Mouse (Mus musculus) midbrain, embryonic 11.5 days (tissue): ENCODE measurements at regions not wholly inside any gene's neighbourhood (a gene's known extent, or its start where the extent isn't known, plus 50 kb on each side); places are given as distances from the start of the nearest gene placed in this dataset.
A peak's percentile ranks its signal among the peaks of the same experiment; 100 is the strongest.

Experiments used
- ATAC-seq: fragments of 200-750 bp; cut with Nextera tagmentation; 2 replicates; pipeline ENCODE4 v1.8.0; 2017; ENCODE audit warnings: moderate TSS enrichment, moderate library complexity; ENCODE audit not compliant: low FRiP score
- DNase-seq: peaks from one replicate; pipeline ENCODE4 v3.0.0; 2015; ENCODE audit warnings: low spot score; ENCODE audit errors: missing footprints
- H3K27ac ChIP-seq: fragments of 300-500 bp; sonication (generic); 2 replicates; pipeline ENCODE4 v1.5.1; 2014; ENCODE audit warnings: low read depth, low read length
- H3K27me3 ChIP-seq: fragments of 300-500 bp; sonication (generic); 2 replicates; pipeline ENCODE4 v1.6.1; 2014; ENCODE audit warnings: mild to moderate bottlenecking, low read length, moderate library complexity, mixed read lengths; ENCODE audit not compliant: control insufficient read depth, insufficient read depth
- H3K36me3 ChIP-seq: fragments of 300-500 bp; sonication (generic); 2 replicates; pipeline ENCODE4 v1.6.1; 2014; ENCODE audit warnings: mild to moderate bottlenecking, low read length, moderate library complexity, mixed read lengths; ENCODE audit not compliant: control insufficient read depth, insufficient read depth
- H3K4me1 ChIP-seq: fragments of 300-500 bp; sonication (generic); 2 replicates; pipeline ENCODE4 v1.6.1; 2014; ENCODE audit warnings: low read length; ENCODE audit not compliant: control insufficient read depth, insufficient read depth
- H3K4me2 ChIP-seq: fragments of 300-500 bp; sonication (generic); 2 replicates; pipeline ENCODE4 v1.6.1; 2014; ENCODE audit warnings: mild to moderate bottlenecking, moderate library complexity
- H3K4me3 ChIP-seq: fragments of 300-500 bp; sonication (generic); 2 replicates; pipeline ENCODE4 v1.5.1; 2014; ENCODE audit warnings: low read depth, low read length
- H3K9ac ChIP-seq: fragments of 300-500 bp; sonication (generic); 2 replicates; pipeline ENCODE4 v1.6.1; 2014; ENCODE audit warnings: low read length
- H3K9me3 ChIP-seq: fragments of 300-500 bp; sonication (generic); 2 replicates; pipeline ENCODE4 v1.6.1; 2016; ENCODE audit warnings: low read length; ENCODE audit not compliant: control insufficient read depth
- WGBS: fragments of 180-500 bp; shearing (Covaris S2); extraction: QIAGEN DNeasy Blood & Tissue Kit; methylation state at CpG from one replicate; pipeline ENCODE4 v1.1.7; 2014; 5-methylcytosine and 5-hydroxymethylcytosine counted together

DNA sequence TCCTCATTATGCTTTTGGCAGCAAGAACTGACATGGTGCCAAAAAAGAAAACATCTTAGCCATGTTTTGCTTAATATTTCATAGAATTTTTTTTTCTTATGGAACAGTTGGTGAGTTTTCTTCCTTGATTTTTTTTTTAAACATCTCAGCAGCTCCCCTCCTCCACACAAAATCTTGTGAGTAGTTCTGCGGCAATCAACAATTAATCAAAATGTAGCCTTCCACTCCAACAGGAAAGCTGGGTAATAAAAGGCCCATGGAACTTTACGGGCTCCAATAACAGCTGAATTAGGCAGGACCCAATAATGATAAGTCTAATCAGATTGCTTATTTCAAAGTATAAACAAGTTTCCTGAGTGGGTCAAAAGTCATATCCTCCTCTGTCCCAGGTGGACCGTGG is 324.7 kb downstream of the Epha4 start:
- DNase-seq (peak; percentile 61), ATAC-seq (no peak)
- no peak overlapping the region for H3K9ac ChIP-seq
- 90% methylated on average over 3 of the region's 3 CpGs for WGBS
- no peak overlapping the region for H3K4me2 ChIP-seq
- H3K4me3 ChIP-seq: no peak overlapping the region
- H3K27me3 ChIP-seq: no peaks in the 10 kb centered on the region
- H3K27ac ChIP-seq: no peak overlapping the region
- no peaks in the 10 kb centered on the region for H3K36me3 ChIP-seq
- no peaks in the 10 kb centered on the region for H3K4me1 ChIP-seq
- H3K9me3 ChIP-seq: no peaks in the 10 kb centered on the region

DNA sequence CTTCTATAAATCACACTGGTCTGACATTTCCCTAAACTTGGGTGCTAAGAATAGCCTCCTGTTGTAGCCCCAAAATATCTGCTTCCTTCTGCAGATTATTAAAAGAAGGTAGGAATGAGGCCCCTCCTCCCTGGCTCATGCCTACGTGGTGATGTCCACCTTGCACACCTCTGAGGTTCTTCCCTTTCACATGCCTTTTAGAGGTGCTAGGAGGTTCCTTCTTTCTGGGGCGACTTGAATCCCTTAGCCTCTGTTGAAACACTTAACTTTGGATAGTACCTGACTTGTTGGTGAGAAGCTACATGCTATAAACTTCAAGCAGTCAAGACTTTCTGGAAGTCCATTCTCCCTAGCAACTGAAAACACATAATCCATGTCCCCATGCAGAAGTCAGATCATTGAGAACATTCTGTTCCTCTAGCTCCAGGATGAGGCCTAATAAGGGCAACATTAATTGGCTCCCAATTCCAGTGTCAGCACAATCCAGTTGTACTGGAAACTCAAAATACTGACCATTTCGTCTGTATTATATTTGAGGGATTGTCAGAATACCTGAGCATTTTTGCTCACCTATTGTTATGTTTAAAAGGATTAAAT is 313.5 kb downstream of the Epha4 start:
- Histone ChIP-seq H3K4me2 (no peak overlapping the region), H3K4me3 (no peak overlapping the region), H3K27ac (no peak overlapping the region), H3K27me3 (no peaks in the 10 kb centered on the region), H3K4me1 (no peaks in the 10 kb centered on the region), H3K9me3 (no peaks in the 10 kb centered on the region; the same call in 1 of the 2 replicates), H3K36me3 (no peaks in the 10 kb centered on the region), H3K9ac (no peak overlapping the region)
- DNase-seq: no peak
- no peak for ATAC-seq
- WGBS: 86% methylated on average over 3 of the region's 3 CpGs

- no peak overlapping the region for H3K27ac ChIP-seq
- WGBS: 90% methylated on average over 4 of the region's 4 CpGs
- ATAC-seq: no peak
Observed at GRCm38 (mm10) chr1:77202948-77203347, 311.9 kb downstream of the Epha4 start.

GRCm38 (mm10) chr1:77206535-77206934 is 308.4 kb downstream of the Epha4 start:
- Histone ChIP-seq H3K9ac (no peak overlapping the region), H3K27me3 (no peaks in the 10 kb centered on the region), H3K4me2 (no peak overlapping the region), H3K4me1 (no peaks in the 10 kb centered on the region), H3K4me3 (no peak overlapping the region), H3K36me3 (no peaks in the 10 kb centered on the region), H3K27ac (no peak overlapping the region), H3K9me3 (no peaks in the 10 kb centered on the region)
- no peak for ATAC-seq
- 47% methylated on average over 1 of the region's 1 CpGs for WGBS
- no peak for DNase-seq

More at GRCm38 (mm10) chr1:77202948-77203347, 311.9 kb downstream of the Epha4 start:
- no peak overlapping the region for H3K4me2 ChIP-seq
- no peak overlapping the region for H3K9ac ChIP-seq
- H3K4me1 ChIP-seq: no peaks in the 10 kb centered on the region
- H3K27me3 ChIP-seq: no peaks in the 10 kb centered on the region
- no peak for DNase-seq
- H3K36me3 ChIP-seq: no peaks in the 10 kb centered on the region
- no peaks in the 10 kb centered on the region; the same call in 1 of the 2 replicates for H3K9me3 ChIP-seq
- H3K4me3 ChIP-seq: no peak overlapping the region

DNA sequence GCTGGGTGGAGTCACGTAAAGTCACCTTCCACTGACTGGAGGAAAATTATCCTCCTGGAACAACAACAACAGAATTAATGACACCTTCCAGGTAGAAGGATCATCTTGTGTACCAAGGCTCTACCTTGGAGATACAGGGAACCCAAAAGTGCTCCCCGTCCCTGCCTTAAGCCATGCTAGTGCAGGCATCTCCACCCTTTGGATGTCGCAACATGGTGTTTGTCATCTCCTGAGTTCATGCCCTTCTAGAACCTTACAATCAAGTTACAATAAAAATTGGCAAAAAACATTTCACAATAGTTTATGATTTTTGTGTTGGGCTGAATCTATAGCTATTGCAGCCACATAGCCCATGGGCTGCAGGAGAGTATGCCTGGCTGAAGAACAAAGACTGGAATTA is 305.5 kb downstream of the Epha4 start:
- H3K36me3 ChIP-seq: no peaks in the 10 kb centered on the region
- no peaks in the 10 kb centered on the region for H3K27me3 ChIP-seq
- H3K4me2 ChIP-seq: no peak overlapping the region
- H3K9me3 ChIP-seq: no peaks in the 10 kb centered on the region
- WGBS: 92% methylated on average over 3 of the region's 3 CpGs
- H3K4me3 ChIP-seq: no peak overlapping the region
- no peaks in the 10 kb centered on the region for H3K4me1 ChIP-seq
- ATAC-seq (no peak), DNase-seq (no peak)
- no peak overlapping the region for H3K9ac ChIP-seq
- no peak overlapping the region for H3K27ac ChIP-seq

DNA sequence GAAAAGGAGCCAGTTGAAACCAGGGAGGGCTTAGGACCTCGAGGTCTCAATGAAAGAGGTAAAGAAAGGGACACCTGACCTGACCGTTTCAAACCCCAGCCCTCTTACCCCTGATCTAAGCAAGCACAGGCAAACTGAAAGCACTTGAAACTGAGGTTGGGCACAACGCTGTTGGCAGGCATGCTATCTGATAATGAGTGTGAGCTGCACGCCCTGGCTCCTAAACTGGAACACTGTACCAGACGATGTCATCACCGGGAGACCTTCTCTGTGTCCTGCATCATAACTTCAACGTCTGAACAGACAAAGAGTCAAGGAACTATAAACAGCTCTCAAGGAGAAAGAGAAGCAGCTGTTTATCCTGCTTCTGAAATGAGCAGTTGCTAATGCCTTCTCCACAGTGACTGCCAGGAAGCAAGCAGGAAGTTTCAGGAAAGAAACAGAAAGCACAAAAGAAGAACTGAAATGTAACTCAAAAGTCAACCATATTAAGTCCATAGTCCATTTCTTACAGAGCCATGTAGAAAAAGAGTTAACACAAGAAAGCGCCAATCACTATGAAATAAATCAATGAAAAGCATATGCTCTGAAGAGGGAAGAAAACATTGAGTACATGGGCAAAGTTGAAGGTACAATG is 301.3 kb downstream of the Epha4 start:
- H3K9ac ChIP-seq: no peak overlapping the region
- WGBS: 70% methylated on average over 8 of the region's 8 CpGs
- no peak overlapping the region for H3K4me2 ChIP-seq
- peak; percentile 70 for DNase-seq
- no peak for ATAC-seq
- H3K4me1 ChIP-seq: no peaks in the 10 kb centered on the region
- H3K9me3 ChIP-seq: no peaks in the 10 kb centered on the region
- H3K27me3 ChIP-seq: no peaks in the 10 kb centered on the region
- H3K4me3 ChIP-seq: no peak overlapping the region
- no peaks in the 10 kb centered on the region for H3K36me3 ChIP-seq
- no peak overlapping the region for H3K27ac ChIP-seq

DNA sequence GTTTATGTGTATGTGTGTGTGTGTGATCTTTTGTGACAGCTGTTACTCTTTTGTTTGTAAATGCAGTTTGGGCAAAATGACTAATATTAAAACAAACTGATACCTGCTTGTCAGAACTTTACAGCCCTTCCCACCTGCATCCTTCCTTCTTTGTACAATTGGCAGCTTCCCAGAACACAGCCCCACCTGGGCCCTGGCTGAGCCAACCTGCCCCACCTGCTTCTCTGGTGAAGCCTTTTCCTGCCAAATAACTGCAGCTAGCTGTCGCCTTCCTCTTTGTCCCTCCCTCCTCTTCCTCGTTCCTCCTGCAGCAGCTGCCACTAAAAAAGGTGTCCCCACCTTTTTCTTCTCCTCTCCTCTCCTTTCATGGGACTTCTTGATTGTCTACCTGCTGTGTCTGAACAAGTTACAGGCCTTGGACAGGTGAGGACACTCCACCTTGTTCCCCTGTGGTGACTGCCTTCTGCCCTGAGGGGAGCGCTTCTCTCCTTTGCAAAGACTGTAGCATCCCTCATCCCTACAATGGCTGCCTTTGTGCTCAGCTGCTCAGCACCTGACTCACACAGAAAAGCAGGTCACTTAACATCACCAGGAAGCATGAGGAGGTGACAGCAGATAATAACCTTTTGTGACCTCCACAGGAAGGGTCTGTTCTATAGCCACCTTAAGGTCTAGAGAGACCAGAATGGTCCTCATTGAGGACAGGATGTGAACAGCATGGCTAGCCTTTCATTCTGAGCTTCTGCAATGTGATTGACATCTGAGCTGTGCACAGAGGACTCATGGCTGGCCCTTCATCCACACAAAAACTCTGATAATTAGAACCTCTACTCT is 295.2 kb downstream of the Epha4 start:
- WGBS: 80% methylated on average over 3 of the region's 3 CpGs
- Histone ChIP-seq H3K9ac (no peak overlapping the region), H3K27me3 (no peaks in the 10 kb centered on the region), H3K4me3 (no peak overlapping the region), H3K9me3 (no peaks in the 10 kb centered on the region), H3K27ac (no peak overlapping the region), H3K4me2 (no peak overlapping the region), H3K4me1 (no peaks in the 10 kb centered on the region), H3K36me3 (no peaks in the 10 kb centered on the region)
- DNase-seq: peak; percentile 62
- ATAC-seq: no peak

DNA sequence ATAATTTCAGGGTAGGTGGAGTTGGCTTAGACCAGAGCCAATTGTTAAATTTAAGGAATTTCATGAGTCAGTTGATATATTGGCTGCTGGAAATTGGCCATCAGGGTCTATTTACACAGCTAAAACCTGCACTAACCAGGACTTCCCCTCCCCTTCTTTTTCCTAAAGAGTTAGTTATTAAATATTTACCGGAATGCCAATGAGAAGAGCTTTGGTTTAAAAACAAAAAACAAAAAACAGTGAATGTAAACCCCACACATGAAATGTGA is 294.6 kb downstream of the Epha4 start:
- Histone ChIP-seq H3K4me2 (no peak overlapping the region), H3K9ac (no peak overlapping the region), H3K9me3 (no peaks in the 10 kb centered on the region), H3K4me3 (no peak overlapping the region), H3K27ac (no peak overlapping the region), H3K4me1 (no peaks in the 10 kb centered on the region), H3K36me3 (no peaks in the 10 kb centered on the region), H3K27me3 (no peaks in the 10 kb centered on the region)
- DNase-seq: no peak
- no peak for ATAC-seq
- 96% methylated on average over 1 of the region's 1 CpGs for WGBS

DNA sequence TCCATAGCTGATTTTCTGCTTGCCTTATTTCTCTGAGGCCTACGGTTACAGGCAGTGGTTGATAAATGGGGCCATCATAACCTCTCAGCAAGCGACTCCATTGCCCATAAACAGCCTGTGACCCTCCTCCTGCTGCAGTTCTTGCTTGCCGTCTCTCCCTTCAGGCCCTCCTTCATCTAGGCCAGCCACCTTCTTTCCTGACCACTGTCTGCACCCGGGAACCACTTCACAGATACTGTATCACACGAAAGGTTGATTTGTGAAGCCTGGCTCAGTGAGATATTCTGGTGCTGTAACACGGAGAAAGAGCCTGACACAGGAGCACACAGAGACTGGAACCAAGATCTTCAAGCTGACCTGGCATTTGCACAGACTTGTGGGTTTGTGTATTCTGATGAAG is 294.1 kb downstream of the Epha4 start:
- no peak overlapping the region for H3K9ac ChIP-seq
- H3K36me3 ChIP-seq: no peaks in the 10 kb centered on the region
- no peaks in the 10 kb centered on the region for H3K9me3 ChIP-seq
- no peak overlapping the region for H3K4me3 ChIP-seq
- H3K4me1 ChIP-seq: no peaks in the 10 kb centered on the region
- ATAC-seq (no peak), DNase-seq (peak; percentile 35)
- H3K27me3 ChIP-seq: no peaks in the 10 kb centered on the region
- no peak overlapping the region for H3K27ac ChIP-seq
- H3K4me2 ChIP-seq: no peak overlapping the region
- 84% methylated on average over 6 of the region's 6 CpGs for WGBS
